19 mouse cellular contexts compared by ENCODE assay signal in genomic region chr4:93286065-93286464, GRCm38 (mm10). TPM values are rescaled to one million over a fixed set of nuclear protein-coding genes. Genes with fewer than 3 reads are reported as not detected.
DNase-seq lines count a peak whose midpoint lies in the region; ATAC-seq and TF ChIP-seq lines count a peak whose summit lies in the region.
"Had no signal": no experiment of that assay in that cellular context is flagged by ENCODE, and none has a peak within 500 bp of the region (broad histone marks: within the 10 kb centered on the region; RNA-seq: fewer than 3 reads in every experiment).

No protein-coding gene starts in this region.

- H3K27ac ChIP-seq in forebrain, embryonic 14.5 days (ENCODE audit: low read depth, low read length): no peak overlapping the region
- H3K27ac ChIP-seq in forebrain, embryonic 10.5 days: no peak overlapping the region
- H3K27ac ChIP-seq in midbrain, postnatal 0 days (ENCODE audit: low read depth, low read length): no peak overlapping the region
- no peak overlapping the region for H3K27ac ChIP-seq in midbrain, embryonic 15.5 days
- no peak overlapping the region for H3K27ac ChIP-seq in forebrain, postnatal 0 days (ENCODE audit: low read depth, low read length)
- H3K27ac ChIP-seq: embryonic facial prominence, embryonic 10.5 days; heart, embryonic 10.5 days; hindbrain, embryonic 12.5 days had no signal

- DNase-seq in forebrain, embryonic 14.5 days (ENCODE audit: low spot score): peak; percentile 37
- DNase-seq in forebrain, embryonic 10.5 days (ENCODE audit: extremely low spot score, low spot score): no peak
- DNase-seq in midbrain, postnatal 0 days (ENCODE audit: low spot score): peak; percentile 2
- peak; percentile 17 for DNase-seq in forebrain, postnatal 0 days
- DNase-seq in lung, postnatal 10 days: no peak
- DNase-seq: adrenal gland, postnatal 14 days; cerebellum, adult 2 months; cerebellum, postnatal 10 days; gastrocnemius, postnatal 36 days; heart, adult 11 months; heart, postnatal 10 days; heart, postnatal 4 days had no signal

- no peaks in the 10 kb centered on the region for H3K4me1 ChIP-seq in forebrain, embryonic 14.5 days (ENCODE audit: control insufficient read depth, insufficient read depth, low read length)
- no peaks in the 10 kb centered on the region for H3K4me1 ChIP-seq in forebrain, embryonic 10.5 days
- no peaks in the 10 kb centered on the region for H3K4me1 ChIP-seq in midbrain, postnatal 0 days (ENCODE audit: insufficient read depth, low read length)
- no peaks in the 10 kb centered on the region for H3K4me1 ChIP-seq in midbrain, embryonic 15.5 days
- H3K4me1 ChIP-seq in forebrain, postnatal 0 days (ENCODE audit: insufficient read depth): no peaks in the 10 kb centered on the region
- H3K4me1 ChIP-seq: embryonic facial prominence, embryonic 10.5 days; heart, embryonic 10.5 days; hindbrain, embryonic 12.5 days had no signal

- no peaks in the 10 kb centered on the region for H3K36me3 ChIP-seq in forebrain, embryonic 14.5 days (ENCODE audit: control insufficient read depth, insufficient read depth, low read length)
- H3K36me3 ChIP-seq in forebrain, embryonic 10.5 days (replicated peaks): no peaks in the 10 kb centered on the region
- H3K36me3 ChIP-seq in midbrain, postnatal 0 days (ENCODE audit: insufficient read depth, low read length): no peaks in the 10 kb centered on the region
- H3K36me3 ChIP-seq in midbrain, embryonic 15.5 days (replicated peaks): no peaks in the 10 kb centered on the region
- H3K36me3 ChIP-seq in forebrain, postnatal 0 days (ENCODE audit: insufficient read depth): no peaks in the 10 kb centered on the region
- H3K36me3 ChIP-seq: embryonic facial prominence, embryonic 10.5 days; heart, embryonic 10.5 days; hindbrain, embryonic 12.5 days had no signal

- no peaks in the 10 kb centered on the region for H3K27me3 ChIP-seq in forebrain, embryonic 14.5 days (replicated peaks; ENCODE audit: control insufficient read depth, insufficient read depth, low read length)
- H3K27me3 ChIP-seq in forebrain, embryonic 10.5 days (ENCODE audit: poor library complexity, severe bottlenecking): no peaks in the 10 kb centered on the region
- H3K27me3 ChIP-seq in midbrain, postnatal 0 days (ENCODE audit: insufficient read depth, low read length): no peaks in the 10 kb centered on the region
- H3K27me3 ChIP-seq in midbrain, embryonic 15.5 days (replicated peaks): no peaks in the 10 kb centered on the region
- H3K27me3 ChIP-seq in forebrain, postnatal 0 days (ENCODE audit: insufficient read depth, low read length): no peaks in the 10 kb centered on the region
- H3K27me3 ChIP-seq: hindbrain, embryonic 12.5 days had no signal

- H3K4me2 ChIP-seq in forebrain, embryonic 14.5 days (ENCODE audit: low read length): no peak overlapping the region
- no peak overlapping the region for H3K4me2 ChIP-seq in midbrain, postnatal 0 days (ENCODE audit: low read depth, low read length, poor library complexity, severe bottlenecking)
- no peak overlapping the region for H3K4me2 ChIP-seq in midbrain, embryonic 15.5 days
- no peak overlapping the region for H3K4me2 ChIP-seq in forebrain, postnatal 0 days (ENCODE audit: low read depth)
- H3K4me2 ChIP-seq: hindbrain, embryonic 12.5 days had no signal

- no peak for TF ChIP-seq CTCF in midbrain, postnatal 0 days (IDR thresholded peaks at IDR 0.05)
- TF ChIP-seq CTCF in forebrain, postnatal 0 days (IDR thresholded peaks at IDR 0.05; ENCODE audit: low read depth): no peak

- WGBS in forebrain, embryonic 14.5 days: 71% methylated on average over 4 of the region's 4 CpGs
- 95% methylated on average over 4 of the region's 4 CpGs for WGBS in forebrain, embryonic 10.5 days
- 89% methylated on average over 4 of the region's 4 CpGs for WGBS in midbrain, postnatal 0 days
- whole genome bisulfite sequencing in midbrain, embryonic 15.5 days: 84% methylated on average over 4 of the region's 4 CpGs
- 46% methylated on average over 4 of the region's 4 CpGs for WGBS in forebrain, postnatal 0 days

- no peaks in the 10 kb centered on the region for H3K9me3 ChIP-seq in forebrain, embryonic 14.5 days (replicated peaks; ENCODE audit: control insufficient read depth, low read length)
- no peaks in the 10 kb centered on the region for H3K9me3 ChIP-seq in forebrain, embryonic 10.5 days
- H3K9me3 ChIP-seq in midbrain, postnatal 0 days (ENCODE audit: low read length): no peaks in the 10 kb centered on the region
- H3K9me3 ChIP-seq in midbrain, embryonic 15.5 days: no peaks in the 10 kb centered on the region
- H3K9me3 ChIP-seq in forebrain, postnatal 0 days (ENCODE audit: low read length): no peaks in the 10 kb centered on the region
- H3K9me3 ChIP-seq: embryonic facial prominence, embryonic 10.5 days; heart, embryonic 10.5 days; hindbrain, embryonic 12.5 days had no signal

- H3K9ac ChIP-seq in forebrain, embryonic 14.5 days (ENCODE audit: low read length): no peak overlapping the region
- H3K9ac ChIP-seq in midbrain, postnatal 0 days (replicated peaks; ENCODE audit: low read length, poor library complexity, severe bottlenecking): no peak overlapping the region
- no peak overlapping the region for H3K9ac ChIP-seq in midbrain, embryonic 15.5 days
- H3K9ac ChIP-seq in forebrain, postnatal 0 days: no peak overlapping the region
- H3K9ac ChIP-seq: hindbrain, embryonic 12.5 days had no signal

- peak; percentile 20; the same call in 1 of the 2 replicates for ATAC-seq in forebrain, embryonic 14.5 days
- no peak for ATAC-seq in midbrain, postnatal 0 days (ENCODE audit: low FRiP score)
- no peak for ATAC-seq in midbrain, embryonic 15.5 days (replicated peaks)
- peak; percentile 79 for ATAC-seq in forebrain, postnatal 0 days
- ATAC-seq in megakaryocyte, adult 5-6 weeks (ENCODE audit: poor library complexity, severe bottlenecking): no peak
- ATAC-seq: hindbrain, embryonic 16.5 days; inflammation-experienced regulatory T-cells, adult 6 months had no signal

- H3K4me3 ChIP-seq in forebrain, embryonic 14.5 days (ENCODE audit: low read depth, low read length): no peak overlapping the region
- H3K4me3 ChIP-seq in forebrain, embryonic 10.5 days: no peak overlapping the region
- no peak overlapping the region for H3K4me3 ChIP-seq in midbrain, postnatal 0 days (ENCODE audit: low read depth, low read length)
- no peak overlapping the region for H3K4me3 ChIP-seq in midbrain, embryonic 15.5 days
- H3K4me3 ChIP-seq in forebrain, postnatal 0 days (ENCODE audit: low read depth, low read length): no peak overlapping the region
- H3K4me3 ChIP-seq: embryonic facial prominence, embryonic 10.5 days; heart, embryonic 10.5 days; hindbrain, embryonic 12.5 days had no signal

RNA-seq across cellular contexts. Expression of gene Tusc1, which starts 49.2 kb away (rescaled TPM):
- 4.9 and 6.8 TPM in 2 replicates for polyA plus RNA-seq in forebrain, embryonic 14.5 days (2014; fragmentation: Nextera tagmentation; extraction: Ambion mirVana)
- polyA plus RNA-seq in forebrain, embryonic 10.5 days (2016; fragmentation: Nextera tagmentation; extraction: Ambion mirVana): 2.3 and 2.8 TPM in 2 replicates
- total RNA-seq in midbrain, postnatal 0 days (2014; rRNA removed): 16.4 and 18.5 TPM in 2 replicates
- 17.1 and 19.8 TPM in 2 replicates for polyA plus RNA-seq in midbrain, postnatal 0 days (2015; fragmentation: Nextera tagmentation; extraction: Ambion mirVana)
- 12.7 and 14.1 TPM in 2 replicates for polyA plus RNA-seq in midbrain, embryonic 15.5 days (2015; fragmentation: Nextera tagmentation; extraction: Ambion mirVana)
- 10.4 and 16.9 TPM in 2 replicates for total RNA-seq in forebrain, postnatal 0 days (2014; rRNA removed)
- polyA plus RNA-seq in forebrain, postnatal 0 days (2015; fragmentation: Nextera tagmentation; extraction: Ambion mirVana): 19.3 and 19.9 TPM in 2 replicates
- total RNA-seq in megakaryocyte, adult 5-6 weeks (2015): 53.7 and 56.0 TPM in 2 replicates
- total RNA-seq in megakaryocyte, adult 5-6 weeks (2017): 10.8 and 12.8 TPM in 2 replicates

Comparison
In these comparisons a context has a peak if more than half of its experiments do, and no peak if none do; other contexts are left out.
1. DNase-seq: peak in forebrain, embryonic 14.5 days (single experiment), midbrain, postnatal 0 days (single experiment) and forebrain, postnatal 0 days (single experiment); none in forebrain, embryonic 10.5 days (single experiment) and lung, postnatal 10 days (single experiment).
2. ATAC-seq: peak in forebrain, embryonic 14.5 days (single experiment) and forebrain, postnatal 0 days (single experiment); none in midbrain, postnatal 0 days (single experiment), midbrain, embryonic 15.5 days (single experiment) and megakaryocyte, adult 5-6 weeks (single experiment).